Mouse (Mus musculus): ENCODE data around the gene Gm38392.
"Not testable (repeated sequence)": the region's sequence is repeated elsewhere in the genome, so short reads cannot be mapped to it uniquely, and the experiment has no call there.

Gm38392 gene

DNA sequence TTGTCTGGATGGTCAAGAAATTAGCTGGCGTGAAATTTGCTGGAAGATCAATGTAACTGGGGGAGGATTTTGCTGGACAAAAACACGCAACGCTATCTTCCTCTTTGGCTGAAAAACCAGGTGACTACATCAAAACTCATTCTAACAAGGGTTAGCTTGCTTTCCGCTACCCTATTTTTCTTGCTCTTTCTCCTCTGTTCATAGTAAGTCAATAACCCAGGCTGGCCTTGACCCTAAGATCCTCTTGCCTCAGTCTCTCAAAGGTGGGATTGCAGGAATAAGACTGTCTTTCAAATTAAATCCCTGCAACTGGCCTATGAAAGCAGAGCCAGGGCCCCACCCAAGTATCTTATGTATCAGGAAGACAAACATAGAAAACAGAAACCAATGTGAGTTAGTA is at the start of gene Gm38392:
Gene Gm38392 (minus strand): TSS at position 101 of the 400 bp plus-strand sequence.
- Histone ChIP-seq H3K27me3 (ENCODE audit: control insufficient read depth, insufficient read depth, low read length, poor library complexity, severe bottlenecking) (no peaks in the 10 kb centered on the region), H3K36me3 (ENCODE audit: control insufficient read depth, insufficient read depth, low read length, poor library complexity, severe bottlenecking) (no peaks in the 10 kb centered on the region)
- DNase-seq (ENCODE audit: low read depth, low spot score) = no peak

DNA sequence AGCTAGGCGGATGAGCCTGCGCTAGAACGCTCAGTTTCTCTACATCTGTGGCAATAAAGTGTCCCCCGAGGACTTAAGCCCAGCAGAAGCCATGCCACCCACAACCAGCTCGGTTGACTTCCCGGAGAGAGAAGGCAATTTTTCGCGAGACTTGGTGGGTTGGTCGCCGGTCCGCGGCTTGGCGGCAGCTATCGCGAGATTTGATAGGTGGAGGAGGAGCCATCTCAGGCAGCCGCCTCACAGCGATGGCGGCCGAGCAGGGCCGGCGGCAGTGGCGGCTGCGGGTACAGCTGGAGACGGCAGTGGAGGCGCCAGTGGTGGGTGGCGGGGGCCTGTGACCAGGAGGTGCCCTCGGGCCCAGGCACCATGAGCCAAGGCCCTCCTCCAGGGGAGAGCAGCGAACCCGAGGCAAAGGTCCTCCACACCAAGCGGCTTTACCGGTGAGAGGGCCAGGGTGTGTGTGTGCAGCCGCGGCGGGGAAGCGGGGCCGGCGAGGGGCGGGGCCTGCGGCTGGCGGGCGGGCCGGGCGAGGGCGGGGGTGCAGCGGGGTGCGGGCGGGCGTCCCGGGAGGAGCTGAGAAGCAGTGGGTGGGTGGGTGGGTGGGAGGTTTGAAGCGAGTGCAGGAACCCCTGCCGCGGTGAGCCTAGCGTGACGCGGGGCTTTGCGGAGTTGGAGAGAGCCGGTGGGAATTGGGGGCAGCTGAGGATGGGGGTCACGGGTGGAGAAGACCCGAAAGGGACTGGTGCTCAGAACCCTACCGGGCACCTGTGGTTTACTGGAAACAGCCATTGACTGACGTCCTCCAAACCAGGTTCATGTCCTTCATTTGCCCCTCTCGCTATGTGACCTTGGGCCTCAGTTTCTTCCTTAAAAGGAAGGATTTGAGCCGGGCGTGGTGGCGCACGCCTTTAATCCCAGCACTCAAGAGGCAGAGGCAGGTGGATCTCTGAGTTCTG is 49.3 kb upstream of the Gm38392 start, which contains the start of the genes Tmem79 and Smg5:
Gene Tmem79 (minus strand): TSS at position 91 of the 956 bp plus-strand sequence.
Gene Smg5 (plus strand): TSS at position 203 of the 956 bp plus-strand sequence.
- Histone ChIP-seq H3K27me3 (ENCODE audit: control insufficient read depth, insufficient read depth, low read length, poor library complexity, severe bottlenecking) (no peaks in the 10 kb centered on the region), H3K36me3 (ENCODE audit: control insufficient read depth, insufficient read depth, low read length, poor library complexity, severe bottlenecking) (no peaks in the 10 kb centered on the region; the same call in 1 of the 2 replicates)
- peak; percentile 98 for DNase-seq (ENCODE audit: low read depth, low spot score)

DNA sequence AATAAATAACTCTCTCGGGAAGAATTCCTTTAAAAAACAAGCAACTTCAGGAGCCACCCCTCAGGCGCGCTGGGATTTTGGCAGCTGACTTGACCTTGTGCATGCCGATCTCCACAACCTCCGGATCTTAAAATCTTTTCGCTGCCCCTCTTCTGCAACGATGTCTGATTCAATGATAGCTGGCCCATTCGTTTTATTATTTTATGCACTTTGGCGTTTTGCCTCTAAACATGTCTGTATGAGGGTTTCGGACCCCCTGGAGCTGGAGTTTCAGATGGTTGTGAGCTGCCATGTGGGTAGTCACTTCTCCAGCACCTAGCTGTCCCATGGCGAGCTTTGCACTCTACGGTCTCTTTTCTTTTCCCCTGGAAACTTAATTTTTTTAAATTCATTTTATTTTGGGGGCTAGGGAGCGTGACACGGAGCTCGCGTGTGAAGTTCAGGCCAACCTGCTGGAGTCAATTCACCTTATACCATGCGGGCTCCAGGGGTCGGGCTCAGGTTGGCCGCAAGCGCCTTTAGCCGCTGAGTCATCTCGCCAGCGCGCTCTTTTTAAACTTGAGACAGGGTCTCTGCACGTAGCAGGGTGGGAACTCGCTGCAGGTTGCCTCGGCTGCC is 48.5 kb upstream of the Gm38392 start:
- no peak for DNase-seq (ENCODE audit: low read depth, low spot score)
- H3K36me3 ChIP-seq (ENCODE audit: control insufficient read depth, insufficient read depth, low read length, poor library complexity, severe bottlenecking) = no peaks in the 10 kb centered on the region; the same call in 1 of the 2 replicates
- H3K27me3 ChIP-seq (ENCODE audit: control insufficient read depth, insufficient read depth, low read length, poor library complexity, severe bottlenecking) = no peaks in the 10 kb centered on the region

DNA sequence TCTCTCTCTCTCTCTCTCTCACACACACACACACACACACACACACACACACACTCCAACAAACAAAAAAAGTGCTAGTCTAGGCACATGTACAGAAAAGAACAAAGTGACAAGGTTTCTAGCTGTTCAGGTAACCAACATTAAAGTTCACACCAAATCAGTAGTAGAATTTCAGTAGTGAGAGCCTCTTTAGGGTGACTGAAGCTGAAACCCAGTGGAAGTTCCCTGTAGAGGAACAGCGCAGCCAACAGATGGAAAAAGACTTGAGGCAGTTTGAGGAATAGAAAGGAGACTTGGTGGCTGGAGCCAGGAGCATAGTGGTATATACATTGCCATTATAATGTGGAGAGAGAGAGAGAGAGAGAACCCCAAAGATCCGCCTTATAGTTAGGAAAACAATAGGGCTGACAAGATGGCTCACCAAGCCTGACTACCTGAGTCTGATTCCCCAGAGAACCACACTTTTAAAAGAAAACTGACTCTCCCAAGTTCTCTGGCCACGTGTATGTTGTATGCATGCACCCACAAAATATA is 48.0 kb upstream of the Gm38392 start:
- H3K36me3 ChIP-seq (ENCODE audit: control insufficient read depth, insufficient read depth, low read length, poor library complexity, severe bottlenecking) = no peaks in the 10 kb centered on the region; the same call in 1 of the 2 replicates
- DNase-seq (ENCODE audit: low read depth, low spot score) = no peak
- H3K27me3 ChIP-seq (ENCODE audit: control insufficient read depth, insufficient read depth, low read length, poor library complexity, severe bottlenecking) = no peaks in the 10 kb centered on the region

DNA sequence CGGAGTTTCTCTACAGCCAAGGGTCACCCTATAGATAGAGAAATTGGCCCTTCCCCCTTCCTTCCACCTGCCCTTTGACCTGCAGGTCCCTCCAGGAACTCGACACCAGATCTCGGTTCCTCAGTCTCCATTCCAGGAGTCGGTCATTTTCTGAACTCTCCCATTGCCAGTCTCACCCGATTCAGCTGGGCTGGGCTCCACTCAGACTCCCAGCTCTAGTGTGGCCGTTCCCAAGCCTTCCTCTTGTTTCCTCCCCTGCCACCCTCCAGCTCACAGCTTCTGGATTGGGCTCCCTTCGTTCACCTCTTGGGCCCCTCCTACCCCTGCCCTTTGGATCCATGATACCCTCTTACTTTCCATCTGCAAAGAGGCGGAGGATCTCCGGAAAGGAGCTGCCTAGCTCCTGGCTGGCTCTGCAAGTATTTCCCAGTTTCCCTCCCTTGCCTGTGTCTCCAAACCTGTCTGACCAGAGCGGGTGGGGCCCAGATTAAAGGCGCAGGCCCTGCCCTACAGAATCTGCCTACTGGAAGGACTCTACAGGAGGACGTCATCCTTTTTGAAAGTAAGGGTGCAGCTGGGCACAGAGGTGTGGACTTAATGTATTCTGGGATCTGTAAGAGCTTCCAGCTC is 47.1 kb upstream of the Gm38392 start:
- DNase-seq (ENCODE audit: low read depth, low spot score) = no peak
- Histone ChIP-seq H3K36me3 (ENCODE audit: control insufficient read depth, insufficient read depth, low read length, poor library complexity, severe bottlenecking) (no peaks in the 10 kb centered on the region; the same call in 1 of the 2 replicates), H3K27me3 (ENCODE audit: control insufficient read depth, insufficient read depth, low read length, poor library complexity, severe bottlenecking) (no peaks in the 10 kb centered on the region)

DNA sequence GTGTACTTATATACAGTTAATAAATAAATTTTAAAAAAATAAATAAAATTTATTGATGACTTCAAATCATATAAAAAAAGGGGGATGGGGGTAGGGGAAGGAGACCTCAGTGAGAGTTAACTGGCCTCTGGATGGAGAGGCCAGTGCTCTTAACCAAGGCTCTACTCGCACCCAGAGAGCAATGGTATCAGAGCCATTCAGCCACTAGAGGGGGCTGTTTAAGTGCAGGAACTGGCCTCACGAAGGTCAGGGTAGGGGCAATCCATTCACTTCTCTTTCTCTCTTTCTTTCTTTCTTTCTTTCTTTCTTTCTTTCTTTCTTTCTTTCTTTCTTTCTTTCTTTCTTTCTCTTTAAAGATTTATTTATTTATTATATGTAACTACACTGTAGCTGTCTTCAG is 44.3 kb upstream of the Gm38392 start:
- Histone ChIP-seq H3K27me3 (ENCODE audit: control insufficient read depth, insufficient read depth, low read length, poor library complexity, severe bottlenecking) (no peaks in the 10 kb centered on the region), H3K36me3 (ENCODE audit: control insufficient read depth, insufficient read depth, low read length, poor library complexity, severe bottlenecking) (peaks cover 2% of the 10 kb centered on the region)
- DNase-seq (ENCODE audit: low read depth, low spot score) = peak; percentile 83

DNA sequence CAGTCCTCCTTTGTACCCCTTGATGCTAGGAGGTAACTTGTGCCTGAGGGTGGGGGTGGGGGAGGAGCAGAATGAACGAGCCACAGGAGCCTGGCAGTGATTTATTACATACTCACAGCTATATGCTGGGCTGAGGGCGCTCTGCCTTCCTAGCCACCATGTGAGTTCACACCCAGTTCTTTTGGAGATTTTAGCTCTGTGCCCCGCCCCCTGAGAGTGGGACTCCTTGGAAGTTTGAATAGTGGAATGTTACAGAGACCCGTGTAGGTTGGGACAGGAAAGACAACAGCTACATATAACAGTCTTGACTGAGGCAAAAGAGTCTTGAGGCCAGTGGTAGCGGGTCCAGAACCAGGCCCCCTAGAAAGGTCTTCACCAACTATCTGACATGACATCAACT is 41.9 kb upstream of the Gm38392 start:
- no peak for DNase-seq (ENCODE audit: low read depth, low spot score)
- Histone ChIP-seq H3K27me3 (ENCODE audit: control insufficient read depth, insufficient read depth, low read length, poor library complexity, severe bottlenecking) (no peaks in the 10 kb centered on the region), H3K36me3 (ENCODE audit: control insufficient read depth, insufficient read depth, low read length, poor library complexity, severe bottlenecking) (peaks cover 2% of the 10 kb centered on the region)

DNA sequence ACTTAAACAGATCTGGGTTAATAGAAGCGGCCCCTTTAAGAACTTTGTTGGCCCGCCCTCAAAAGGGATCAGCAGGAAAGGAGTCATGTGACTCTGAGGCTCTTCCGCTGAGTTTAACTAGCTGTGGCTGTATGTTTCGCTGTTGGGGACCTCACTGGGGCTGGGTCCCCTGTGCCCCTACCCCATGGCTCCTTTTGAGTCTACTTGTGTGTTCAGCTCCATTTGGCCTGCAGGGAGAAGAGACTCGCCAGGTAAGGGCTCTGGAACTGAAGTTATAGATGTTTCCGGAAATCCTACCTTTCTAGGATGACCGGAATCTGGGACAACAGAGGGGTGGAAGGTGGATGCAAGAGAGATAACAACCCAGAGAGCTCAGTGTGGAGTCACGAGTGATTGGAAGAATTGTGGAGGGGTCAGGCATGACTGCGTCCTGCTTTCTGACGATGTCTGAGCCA is 38.0 kb upstream of the Gm38392 start, which contains the start of gene Glmp:
Gene Glmp (plus strand): TSS at position 73 of the 455 bp plus-strand sequence.
- DNase-seq (ENCODE audit: low read depth, low spot score) = peak; percentile 74
- no peaks in the 10 kb centered on the region for H3K27me3 ChIP-seq (ENCODE audit: control insufficient read depth, insufficient read depth, low read length, poor library complexity, severe bottlenecking)
- H3K36me3 ChIP-seq (ENCODE audit: control insufficient read depth, insufficient read depth, low read length, poor library complexity, severe bottlenecking) = peaks cover 6% of the 10 kb centered on the region

DNA sequence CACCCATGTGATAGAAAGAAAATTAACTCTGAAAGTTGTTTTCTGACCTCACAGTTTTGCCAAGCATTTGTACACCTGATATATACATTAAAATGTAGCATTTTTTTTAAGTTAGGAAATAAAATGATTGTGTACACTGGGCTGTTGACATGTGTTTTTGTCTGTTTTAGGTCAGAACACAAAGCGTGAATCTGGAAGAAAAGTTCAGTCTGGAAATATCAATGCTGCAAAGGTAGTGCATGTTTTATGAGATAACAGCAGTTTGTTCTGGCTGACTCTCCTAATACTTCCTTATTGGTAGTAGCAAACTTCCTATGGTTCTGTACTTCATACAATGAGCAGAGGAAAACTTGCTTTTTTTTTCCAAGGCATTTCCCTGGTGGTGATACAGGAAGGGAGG is 12.2 kb upstream of the Gm38392 start:
- no peak for DNase-seq (ENCODE audit: low read depth, low spot score)
- no peaks in the 10 kb centered on the region for H3K27me3 ChIP-seq (ENCODE audit: control insufficient read depth, insufficient read depth, low read length, poor library complexity, severe bottlenecking)

DNA sequence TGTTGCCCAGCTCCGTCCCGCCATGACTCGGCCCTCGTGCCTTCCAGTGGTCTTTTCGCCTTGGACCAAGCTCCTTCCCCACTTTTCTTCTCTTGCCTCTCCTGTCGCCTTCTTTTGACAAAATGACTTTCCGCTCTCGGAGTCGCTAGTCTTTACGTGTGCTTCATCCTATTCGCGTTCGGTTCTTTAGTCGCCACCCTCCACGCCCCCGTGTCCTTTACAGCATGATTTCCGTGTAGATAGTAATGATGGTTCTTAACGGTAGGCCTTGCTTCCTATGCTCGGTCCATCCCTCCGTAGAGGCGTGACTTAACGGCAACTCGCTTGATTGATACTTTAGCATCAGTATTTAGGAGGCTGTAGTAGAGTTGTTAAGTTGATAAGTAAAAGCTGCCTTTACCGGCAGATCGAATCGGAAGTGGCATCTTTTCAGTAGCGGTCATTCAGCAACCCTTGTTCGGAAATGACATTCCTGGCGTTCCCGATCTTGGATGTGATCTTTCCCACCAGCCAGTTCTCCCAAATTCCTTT is 10.4 kb upstream of the Gm38392 start:
- H3K36me3 ChIP-seq (ENCODE audit: control insufficient read depth, insufficient read depth, low read length, poor library complexity, severe bottlenecking) = peaks cover 12% of the 10 kb centered on the region
- no peaks in the 10 kb centered on the region for H3K27me3 ChIP-seq (ENCODE audit: control insufficient read depth, insufficient read depth, low read length, poor library complexity, severe bottlenecking)
- peak; percentile 68 for DNase-seq (ENCODE audit: low read depth, low spot score)

More for the DNA sequence above, 12.2 kb upstream of the Gm38392 start:
- peaks cover 18% of the 10 kb centered on the region for H3K36me3 ChIP-seq (ENCODE audit: control insufficient read depth, insufficient read depth, low read length, poor library complexity, severe bottlenecking)

DNA sequence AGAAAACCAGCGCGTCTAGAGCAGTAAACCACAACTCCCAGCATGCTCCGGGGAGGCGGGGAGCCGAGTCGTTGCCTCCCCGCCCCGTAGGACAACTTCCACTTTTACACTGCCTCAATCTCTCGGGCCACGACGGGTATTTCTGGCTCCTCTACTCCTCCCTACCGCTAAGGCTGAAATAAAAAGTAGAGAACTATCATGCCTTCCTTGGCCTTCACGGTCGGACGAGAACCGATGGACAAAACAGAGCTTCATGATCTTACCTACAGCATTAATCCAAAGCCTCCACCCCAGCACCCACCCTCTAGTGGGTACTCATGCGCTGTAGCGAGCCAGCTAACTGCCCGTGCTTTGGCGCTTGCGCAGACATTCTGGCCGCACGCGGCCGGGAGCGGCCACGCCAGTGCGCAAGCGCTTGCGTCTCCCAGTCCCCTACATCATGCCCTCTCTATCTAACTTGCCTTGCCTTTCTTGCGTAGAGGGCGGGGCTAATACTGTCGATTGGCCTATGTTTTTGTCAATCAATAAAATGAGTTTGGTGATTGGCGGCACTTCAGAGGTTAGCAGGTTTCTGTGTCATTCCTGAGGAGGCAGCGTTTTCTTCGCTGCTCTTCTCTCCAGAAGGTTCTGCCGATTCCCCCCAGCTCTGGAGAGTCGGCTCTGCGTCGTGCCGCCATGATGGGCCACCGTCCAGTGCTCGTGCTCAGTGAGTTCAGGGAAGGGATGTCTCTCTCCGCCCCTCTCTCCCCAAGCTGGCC is 9.7 kb upstream of the Gm38392 start, which contains the start of the genes Tsacc and Cct3:
Gene Tsacc (minus strand): TSS at position 439 of the 758 bp plus-strand sequence.
Gene Cct3 (plus strand): TSS at position 556 of the 758 bp plus-strand sequence.
- DNase-seq (ENCODE audit: low read depth, low spot score) = peak; percentile 100
- no peaks in the 10 kb centered on the region for H3K27me3 ChIP-seq (ENCODE audit: control insufficient read depth, insufficient read depth, low read length, poor library complexity, severe bottlenecking)
- H3K36me3 ChIP-seq (ENCODE audit: control insufficient read depth, insufficient read depth, low read length, poor library complexity, severe bottlenecking) = peaks cover 12% of the 10 kb centered on the region

DNA sequence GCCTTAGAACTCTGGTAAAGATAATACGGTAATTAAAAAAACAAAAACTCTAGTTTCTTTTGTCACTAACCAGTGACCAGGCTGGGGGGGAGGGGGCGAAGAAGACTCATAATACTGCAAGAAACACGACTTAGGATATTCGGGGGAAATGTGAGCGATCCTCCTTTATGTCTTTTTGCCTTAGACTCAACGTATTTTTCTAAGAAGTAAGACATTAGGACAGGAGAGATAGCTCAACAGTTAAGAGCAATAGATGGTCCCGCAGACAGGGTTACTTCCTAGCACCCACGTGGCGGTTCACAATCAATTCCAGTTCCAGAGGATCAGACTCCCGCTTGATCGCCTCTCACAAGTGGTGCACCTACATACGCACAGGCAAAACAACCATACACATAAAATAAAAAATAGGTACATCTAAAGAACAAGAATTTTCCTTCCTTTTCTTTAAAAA is 9.1 kb upstream of the Gm38392 start:
- Histone ChIP-seq H3K36me3 (ENCODE audit: control insufficient read depth, insufficient read depth, low read length, poor library complexity, severe bottlenecking) (peaks cover 11% of the 10 kb centered on the region), H3K27me3 (ENCODE audit: control insufficient read depth, insufficient read depth, low read length, poor library complexity, severe bottlenecking) (no peaks in the 10 kb centered on the region)
- DNase-seq (ENCODE audit: low read depth, low spot score) = no peak

DNA sequence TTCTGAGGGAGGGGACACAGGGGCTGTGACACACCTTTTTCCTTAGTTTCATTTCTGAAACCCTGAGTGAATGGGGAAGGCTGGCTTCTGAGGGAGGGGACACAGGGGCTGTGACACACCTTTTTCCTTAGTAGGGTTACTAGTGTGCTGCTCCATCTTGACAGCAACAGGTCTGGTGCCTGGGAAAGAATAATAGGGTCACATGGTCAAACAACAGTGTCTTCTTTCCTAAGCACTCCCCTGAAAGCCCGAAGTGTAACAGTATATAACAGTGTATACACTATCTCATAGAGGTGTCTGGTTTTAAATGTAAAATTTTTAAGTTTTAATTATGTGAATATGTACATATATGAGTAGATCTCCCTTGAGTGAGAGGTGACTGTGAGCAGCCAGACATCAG is 8.3 kb upstream of the Gm38392 start:
- not testable (repeated sequence) for H3K27me3 ChIP-seq (ENCODE audit: control insufficient read depth, insufficient read depth, low read length, poor library complexity, severe bottlenecking); H3K36me3 ChIP-seq (ENCODE audit: control insufficient read depth, insufficient read depth, low read length, poor library complexity, severe bottlenecking); DNase-seq (ENCODE audit: low read depth, low spot score)

Data from splenic B cell, adult 2 months (primary cell).